Mouse (Mus musculus) MEL (cell line): ENCODE results near the gene Zcchc14. TPM values are rescaled to one million over a fixed set of nuclear protein-coding genes. Genes with fewer than 3 reads are reported as not detected.

Experiments used
- DNase-seq: peaks from one replicate; pipeline ENCODE4 v3.0.0; 2011; ENCODE audit warnings: low read depth, low spot score
- H3K27ac ChIP-seq: 2 replicates; pipeline ENCODE4 v1.5.1; 2012; ENCODE audit warnings: low read depth, mild to moderate bottlenecking, control low read depth, low read length, moderate library complexity; ENCODE audit not compliant: control insufficient read depth
- H3K27me3 ChIP-seq, 2 experiments: fragments of 150-350 bp in 1 of 2; sonication (generic) in 1 of 2; 2 replicates each; pipeline ENCODE4 v1.6.1; 2012; ENCODE audit warnings: low read length in 2 of 2, mild to moderate bottlenecking in 2 of 2, improper control_type of control experiment in 1 of 2, moderate library complexity in 1 of 2; ENCODE audit not compliant: insufficient read depth in 2 of 2, control insufficient read depth in 1 of 2
- H3K36me3 ChIP-seq, 2 experiments: 2 replicates each; pipeline ENCODE4 v1.6.1; 2012 to 2014; ENCODE audit warnings: low read length in 2 of 2, improper control_type of control experiment in 1 of 2, inconsistent platforms in 1 of 2, mild to moderate bottlenecking in 1 of 2; ENCODE audit not compliant: insufficient read depth in 2 of 2, control insufficient read depth in 1 of 2
- H3K4me1 ChIP-seq, 2 experiments: fragments of 150-350 bp in 1 of 2; sonication (generic) in 1 of 2; 2 replicates each; pipeline ENCODE4 v1.6.1; 2012; ENCODE audit warnings: low read length in 2 of 2, improper control_type of control experiment in 1 of 2, mild to moderate bottlenecking in 1 of 2; ENCODE audit not compliant: insufficient read depth in 2 of 2, control insufficient read depth in 1 of 2
- H3K4me3 ChIP-seq, 2 experiments: fragments of 150-350 bp in 1 of 2; sonication (generic) in 1 of 2; 2 replicates each; pipeline ENCODE4 v1.5.1; 2012; ENCODE audit warnings: low read depth in 2 of 2, low read length in 2 of 2, mild to moderate bottlenecking in 2 of 2, moderate library complexity in 2 of 2, control low read depth in 1 of 2, improper control_type of control experiment in 1 of 2; ENCODE audit not compliant: control insufficient read depth in 1 of 2, insufficient read depth in 1 of 2
- H3K79me2 ChIP-seq: 2 replicates; pipeline ENCODE4 v1.6.1; 2012; ENCODE audit warnings: mild to moderate bottlenecking, low read length, moderate library complexity; ENCODE audit not compliant: control insufficient read depth, poor library complexity, insufficient read depth
- H3K9ac ChIP-seq: 2 replicates; pipeline ENCODE4 v1.6.1; 2012; ENCODE audit warnings: low read depth, mild to moderate bottlenecking, control low read depth, low read length, moderate library complexity; ENCODE audit not compliant: control insufficient read depth, poor library complexity, severe bottlenecking
- H3K9me3 ChIP-seq: fragments of 150-350 bp; sonication (generic); replicated peaks from 2 replicates; pipeline ENCODE4 v1.6.1; 2012; ENCODE audit warnings: mild to moderate bottlenecking, low read length, improper control_type of control experiment, moderate library complexity; ENCODE audit not compliant: insufficient read depth
- CTCF ChIP-seq, 3 experiments: IDR thresholded peaks in 2 of 3; conservative IDR thresholded peaks in 1 of 3; 2 replicates each; pipeline ENCODE4 v1.5.1; 2011 to 2012; ENCODE audit warnings: low read length in 3 of 3, low read depth in 2 of 3, mild to moderate bottlenecking in 2 of 3, improper control_type of control experiment in 1 of 3, inconsistent platforms in 1 of 3, mixed read lengths in 1 of 3, moderate library complexity in 1 of 3; ENCODE audit not compliant: control insufficient read depth in 1 of 3, insufficient read depth in 1 of 3, poor library complexity in 1 of 3, severe bottlenecking in 1 of 3
- E2F4 ChIP-seq: IDR thresholded peaks from 2 replicates; pipeline ENCODE4 v1.6.1; 2011; ENCODE audit warnings: low read depth, low read length, improper control_type of control experiment, borderline replicate concordance
- ELF1 ChIP-seq: IDR thresholded peaks from 2 replicates; pipeline ENCODE4 v1.6.1; 2014; ENCODE audit warnings: low read depth, mild to moderate bottlenecking, inconsistent platforms, low read length, improper control_type of control experiment, moderate library complexity
- ETS1 ChIP-seq: IDR thresholded peaks from 2 replicates; pipeline ENCODE4 v1.6.1; 2012; ENCODE audit warnings: low read depth, mild to moderate bottlenecking, inconsistent platforms, low read length, improper control_type of control experiment, moderate library complexity
- GATA1 ChIP-seq: IDR thresholded peaks from 2 replicates; pipeline ENCODE4 v1.6.1; 2011; ENCODE audit warnings: low read depth, low read length, improper control_type of control experiment
- HCFC1 ChIP-seq: IDR thresholded peaks from 2 replicates; pipeline ENCODE4 v1.6.1; 2012; ENCODE audit warnings: low read depth, mild to moderate bottlenecking, inconsistent platforms, low read length, improper control_type of control experiment, moderate library complexity
- JUND ChIP-seq: IDR thresholded peaks from 2 replicates; pipeline ENCODE4 v1.6.1; 2011; ENCODE audit warnings: low read depth, mild to moderate bottlenecking, improper control_type of control experiment, low read length
- KAT2A ChIP-seq: conservative IDR thresholded peaks from 2 replicates; pipeline ENCODE4 v1.6.1; 2012; ENCODE audit warnings: low read depth, low read length, improper control_type of control experiment, inconsistent platforms
- MYC ChIP-seq: IDR thresholded peaks from 2 replicates; pipeline ENCODE4 v1.6.1; 2011; ENCODE audit warnings: low read depth, mild to moderate bottlenecking, low read length, improper control_type of control experiment, moderate library complexity
- POLR2A ChIP-seq, 2 experiments: IDR thresholded peaks; 2 replicates each; pipeline ENCODE4 v1.6.1; 2011 to 2012; ENCODE audit warnings: low read length in 2 of 2, mild to moderate bottlenecking in 2 of 2, control low read depth in 1 of 2, improper control_type of control experiment in 1 of 2, low read depth in 1 of 2, moderate library complexity in 1 of 2; ENCODE audit not compliant: control insufficient read depth in 1 of 2, insufficient read depth in 1 of 2, poor library complexity in 1 of 2
- POLR2AphosphoS2 ChIP-seq: IDR thresholded peaks from 2 replicates; pipeline ENCODE4 v1.6.1; 2011; ENCODE audit warnings: low read length, improper control_type of control experiment
- POLR2AphosphoS5 ChIP-seq: IDR thresholded peaks from 2 replicates; pipeline ENCODE4 v1.6.1; 2012; ENCODE audit warnings: low read depth, borderline replicate concordance, mild to moderate bottlenecking, inconsistent platforms, low read length, moderate library complexity, mixed read lengths
- SIN3A ChIP-seq: IDR thresholded peaks from 2 replicates; pipeline ENCODE4 v1.6.1; 2012; ENCODE audit warnings: low read length, improper control_type of control experiment, inconsistent platforms
- SMC3 ChIP-seq: IDR thresholded peaks from 2 replicates; pipeline ENCODE4 v1.6.1; 2011; ENCODE audit warnings: low read depth, low read length, improper control_type of control experiment
- TAL1 ChIP-seq: IDR thresholded peaks from 2 replicates; pipeline ENCODE4 v1.6.1; 2012; ENCODE audit warnings: mild to moderate bottlenecking, inconsistent platforms, low read length, moderate library complexity, mixed read lengths
- UBTF ChIP-seq: IDR thresholded peaks from 2 replicates; pipeline ENCODE4 v1.6.1; 2012; ENCODE audit warnings: low read depth, mild to moderate bottlenecking, inconsistent platforms, low read length, improper control_type of control experiment, moderate library complexity, borderline replicate concordance; ENCODE audit not compliant: insufficient read depth
- USF1 ChIP-seq: IDR thresholded peaks from 2 replicates; pipeline ENCODE4 v1.6.1; 2014; ENCODE audit warnings: low read depth, mild to moderate bottlenecking, inconsistent platforms, low read length, improper control_type of control experiment, moderate library complexity
- ZNF384 ChIP-seq: IDR thresholded peaks from 2 replicates; pipeline ENCODE4 v1.6.1; 2012; ENCODE audit warnings: low read depth, mild to moderate bottlenecking, inconsistent platforms, low read length, improper control_type of control experiment
- polyA plus RNA-seq, 2 experiments: library from polyadenylated mRNA; stranded (reverse) in 1 of 2; unstranded in 1 of 2; fragments of >175 nt in 1 of 2; fragments of >200 nt in 1 of 2; gene quantifications; 2 replicates each; pipeline versions ENCODE4 v1.2.1 to v1.2.4; 2012; ENCODE audit warnings: low replicate concordance in 2 of 2, low read depth in 1 of 2; ENCODE audit not compliant: insufficient read length in 2 of 2, insufficient read depth in 1 of 2, missing spikeins in 1 of 2
- total RNA-seq: library from RNA; depleted of rRNA; stranded (reverse); fragments of 300-350 nt; gene quantifications from 2 replicates; pipeline ENCODE4 v1.2.3, GENCODE M21; 2012

Zcchc14 gene
- total and polyA plus RNA-seq, 3 experiments: 0.04 to 0.11 TPM; not detected in 1

DNA sequence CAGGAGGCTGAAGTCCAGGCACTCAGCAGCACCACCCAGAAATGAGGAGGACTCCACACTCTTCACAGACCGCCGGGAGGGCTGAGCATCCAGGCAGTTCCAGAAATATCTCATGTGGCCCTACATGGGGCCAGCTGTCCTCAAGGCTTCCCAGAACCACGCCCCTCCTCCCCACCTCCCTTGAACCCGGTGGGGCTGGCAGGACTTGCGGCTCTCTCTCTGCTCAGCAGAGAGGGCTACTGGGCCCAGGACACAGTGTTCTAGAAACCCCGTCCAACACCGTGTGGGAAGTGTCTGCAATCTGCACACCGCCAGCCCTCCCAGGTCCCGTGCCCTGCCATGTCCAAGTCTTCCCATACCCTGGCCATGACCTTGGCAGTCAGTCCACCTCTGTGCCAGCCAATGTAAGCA, 89.8 kb downstream of the Zcchc14 start:
- Histone ChIP-seq H3K9ac (no peak overlapping the region), H3K4me3 (no peak overlapping the region), H3K9me3 (no peaks in the 10 kb centered on the region), H3K79me2 (peaks cover 3% of the 10 kb centered on the region; the same call in 1 of the 2 replicates), H3K27me3 (no peaks in the 10 kb centered on the region), H3K27ac (no peak overlapping the region), H3K4me1 (no peaks in the 10 kb centered on the region), H3K36me3 (no peaks in the 10 kb centered on the region; a peak in 1 of 4 replicates)
- DNase-seq: no peak
- TF ChIP-seq CTCF (IDR thresholded peaks at IDR 0.05 in 2 of 3, conservative IDR thresholded peaks at IDR 0.05 in 1 of 3; ENCODE audit: control insufficient read depth in 1 of 3, insufficient read depth in 1 of 3, low read depth in 2 of 3, low read length in 3 of 3, poor library complexity in 1 of 3, severe bottlenecking in 1 of 3): no peak
- TF ChIP-seq ZNF384: no peak
- no peak for TF ChIP-seq TAL1
- no peak for TF ChIP-seq JUND
- no peak for TF ChIP-seq HCFC1
- no peak for TF ChIP-seq KAT2A
- no peak for TF ChIP-seq SMC3
- no peak for TF ChIP-seq UBTF
- TF ChIP-seq MYC: no peak
- TF ChIP-seq USF1: no peak
- no peak for TF ChIP-seq ELF1
- no peak for TF ChIP-seq POLR2A (IDR thresholded peaks at IDR 0.05; ENCODE audit: control insufficient read depth in 1 of 2, insufficient read depth in 1 of 2, low read depth in 1 of 2, low read length in 2 of 2, poor library complexity in 1 of 2)
- no peak for TF ChIP-seq E2F4
- TF ChIP-seq SIN3A: no peak
- no peak for TF ChIP-seq POLR2AphosphoS5

DNA sequence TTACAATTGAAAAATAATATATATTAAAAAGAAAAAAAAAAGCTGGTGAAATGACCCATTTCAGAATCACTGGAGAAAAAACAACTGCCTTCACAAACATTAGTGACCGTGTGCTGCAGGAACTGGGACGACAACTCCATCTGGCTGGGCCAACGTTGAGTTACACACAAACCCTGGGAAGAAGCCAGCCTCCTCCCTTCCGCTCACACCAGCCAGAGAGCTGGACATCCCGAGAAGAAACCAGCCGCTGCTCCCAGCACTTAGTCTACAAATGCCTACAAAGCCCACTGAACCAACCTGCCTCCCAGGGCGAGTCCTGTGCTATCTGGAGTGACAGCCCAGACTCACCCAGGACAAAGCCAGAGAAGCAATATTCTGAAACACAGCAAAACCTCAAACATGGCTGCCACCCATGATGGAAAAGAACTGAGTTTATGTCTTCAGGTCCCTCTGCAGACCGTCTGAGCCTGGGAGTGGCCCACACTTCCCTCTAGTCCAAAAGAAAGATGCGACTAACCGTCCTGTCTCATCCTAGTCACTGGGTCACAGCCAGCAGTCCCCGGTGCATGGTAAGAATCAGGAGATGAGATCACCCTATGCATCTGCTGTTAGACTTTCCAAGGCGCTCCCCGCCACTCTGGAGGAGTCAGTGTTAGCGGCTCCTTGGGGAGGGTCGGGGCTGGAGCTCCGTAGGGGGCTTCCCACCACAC, 90.9 kb downstream of the Zcchc14 start:
- Histone ChIP-seq H3K4me1 (no peaks in the 10 kb centered on the region), H3K36me3 (no peaks in the 10 kb centered on the region; a peak in 1 of 4 replicates), H3K9me3 (no peaks in the 10 kb centered on the region), H3K79me2 (no peaks in the 10 kb centered on the region), H3K27ac (no peak overlapping the region), H3K4me3 (no peak overlapping the region), H3K27me3 (no peaks in the 10 kb centered on the region), H3K9ac (no peak overlapping the region)
- TF ChIP-seq GATA1 (no peak), ETS1 (no peak), POLR2AphosphoS2 (no peak), E2F4 (no peak)
- DNase-seq: no peak
